Mouse (Mus musculus): ENCODE results near the gene Krtap5-3. TPM values are rescaled to one million over a fixed set of nuclear protein-coding genes. Genes with fewer than 3 reads are reported as not detected.
"Not testable (repeated sequence)": the region's sequence is repeated elsewhere in the genome, so short reads cannot be mapped to it uniquely, and the experiment has no call there.

Krtap5-3 gene
- polyA plus RNA-seq, 1 experiment = not detected

- H3K4me1 ChIP-seq (ENCODE audit: control insufficient read depth, insufficient read depth, low read length) = no peaks in the 10 kb centered on the region
- H3K27ac ChIP-seq (ENCODE audit: control insufficient read depth, insufficient read depth, low read depth, low read length) = no peak overlapping the region
- no peaks in the 10 kb centered on the region for H3K27me3 ChIP-seq (ENCODE audit: control insufficient read depth, insufficient read depth, low read length)
- TF ChIP-seq CTCF (IDR thresholded peaks at IDR 0.05; ENCODE audit: control insufficient read depth, insufficient read depth, insufficient replicate concordance, low read depth, low read length) (no peak), POLR2A (IDR thresholded peaks at IDR 0.05; ENCODE audit: control insufficient read depth, low read depth, low read length) (no peak)
- H3K36me3 ChIP-seq (ENCODE audit: control insufficient read depth, insufficient read depth, low read length) = no peaks in the 10 kb centered on the region
- H3K4me3 ChIP-seq (ENCODE audit: control insufficient read depth, low read depth, low read length) = no peak overlapping the region
Observed at GRCm38 (mm10) chr7:142224518-142224917, 23.4 kb downstream of the Krtap5-3 start.

GRCm38 (mm10) chr7:142229871-142230270 lies 28.7 kb downstream of the Krtap5-3 start, which contains the start of gene Krtap5-5:
Krtap5-5 (minus strand) TSS chr7:142229971.
- H3K4me1 ChIP-seq (ENCODE audit: control insufficient read depth, insufficient read depth, low read length); H3K27ac ChIP-seq (ENCODE audit: control insufficient read depth, insufficient read depth, low read depth, low read length); H3K36me3 ChIP-seq (ENCODE audit: control insufficient read depth, insufficient read depth, low read length): not testable (repeated sequence)

GRCm38 (mm10) chr7:142231540-142231939 lies 30.4 kb downstream of the Krtap5-3 start:
- TF ChIP-seq CTCF (IDR thresholded peaks at IDR 0.05; ENCODE audit: control insufficient read depth, insufficient read depth, insufficient replicate concordance, low read depth, low read length) (no peak), POLR2A (IDR thresholded peaks at IDR 0.05; ENCODE audit: control insufficient read depth, low read depth, low read length) (no peak)
- no peak overlapping the region for H3K27ac ChIP-seq (ENCODE audit: control insufficient read depth, insufficient read depth, low read depth, low read length)
- H3K4me1 ChIP-seq (ENCODE audit: control insufficient read depth, insufficient read depth, low read length) = no peaks in the 10 kb centered on the region

More at GRCm38 (mm10) chr7:142229871-142230270, 28.7 kb downstream of the Krtap5-3 start, which contains the start of gene Krtap5-5:
- not testable (repeated sequence) for H3K27me3 ChIP-seq (ENCODE audit: control insufficient read depth, insufficient read depth, low read length); H3K4me3 ChIP-seq (ENCODE audit: control insufficient read depth, low read depth, low read length)

GRCm38 (mm10) chr7:142240978-142241377 lies 39.8 kb downstream of the Krtap5-3 start, which contains the start of gene Gm40460:
Gm40460 (minus strand) TSS chr7:142241078.
- H3K27me3 ChIP-seq (ENCODE audit: control insufficient read depth, insufficient read depth, low read length) = no peaks in the 10 kb centered on the region
- H3K36me3 ChIP-seq (ENCODE audit: control insufficient read depth, insufficient read depth, low read length) = no peaks in the 10 kb centered on the region
- H3K4me1 ChIP-seq (ENCODE audit: control insufficient read depth, insufficient read depth, low read length) = no peaks in the 10 kb centered on the region
- H3K27ac ChIP-seq (ENCODE audit: control insufficient read depth, insufficient read depth, low read depth, low read length) = no peak within 1 kb of the TSS
- no peak within 1 kb of the TSS for H3K4me3 ChIP-seq (ENCODE audit: control insufficient read depth, low read depth, low read length)
- TF ChIP-seq CTCF (IDR thresholded peaks at IDR 0.05; ENCODE audit: control insufficient read depth, insufficient read depth, insufficient replicate concordance, low read depth, low read length) = no peak
- TF ChIP-seq POLR2A (IDR thresholded peaks at IDR 0.05; ENCODE audit: control insufficient read depth, low read depth, low read length) = no peak

More at GRCm38 (mm10) chr7:142231540-142231939, 30.4 kb downstream of the Krtap5-3 start:
- Histone ChIP-seq H3K4me3 (ENCODE audit: control insufficient read depth, low read depth, low read length) (no peak overlapping the region), H3K36me3 (ENCODE audit: control insufficient read depth, insufficient read depth, low read length) (no peaks in the 10 kb centered on the region), H3K27me3 (ENCODE audit: control insufficient read depth, insufficient read depth, low read length) (no peaks in the 10 kb centered on the region)

- Histone ChIP-seq H3K36me3 (ENCODE audit: control insufficient read depth, insufficient read depth, low read length) (no peaks in the 10 kb centered on the region), H3K4me3 (ENCODE audit: control insufficient read depth, low read depth, low read length) (no peak overlapping the region), H3K27me3 (ENCODE audit: control insufficient read depth, insufficient read depth, low read length) (no peaks in the 10 kb centered on the region), H3K27ac (ENCODE audit: control insufficient read depth, insufficient read depth, low read depth, low read length) (no peak overlapping the region), H3K4me1 (ENCODE audit: control insufficient read depth, insufficient read depth, low read length) (no peaks in the 10 kb centered on the region)
- TF ChIP-seq CTCF (IDR thresholded peaks at IDR 0.05; ENCODE audit: control insufficient read depth, insufficient read depth, insufficient replicate concordance, low read depth, low read length) = peak; percentile 8; the same call in 1 of the 2 replicates
- no peak for TF ChIP-seq POLR2A (IDR thresholded peaks at IDR 0.05; ENCODE audit: control insufficient read depth, low read depth, low read length)
Observed at GRCm38 (mm10) chr7:142249824-142250223, 48.7 kb downstream of the Krtap5-3 start.

Other genes with a start within 250 kb of the Krtap5-3 start
- gene Mob2, start 140.3 kb upstream of the Krtap5-3 start, polyA plus RNA-seq (2012; rRNA removed) = 19.4 and 21.3 TPM in 2 replicates
- gene Dusp8, start 105.5 kb upstream of the Krtap5-3 start, polyA plus RNA-seq (2012; rRNA removed) = 0.48 and 0.94 TPM in 2 replicates
- gene Gm45618, start 80.6 kb upstream of the Krtap5-3 start, polyA plus RNA-seq (2012; rRNA removed) = not detected in 2 replicates
- gene Gm39115, start 65.3 kb upstream of the Krtap5-3 start, polyA plus RNA-seq (2012; rRNA removed) = not detected in 2 replicates
- not detected in 2 replicates for gene Gm45337, start 56.8 kb upstream of the Krtap5-3 start, polyA plus RNA-seq (2012; rRNA removed)
- gene Gm29735, start 44.3 kb upstream of the Krtap5-3 start, polyA plus RNA-seq (2012; rRNA removed) = not detected in 2 replicates
- gene Gm4553, start 35.6 kb upstream of the Krtap5-3 start, polyA plus RNA-seq (2012; rRNA removed) = not detected in 2 replicates
- not detected in 2 replicates for gene Krtap5-2, start 25.4 kb upstream of the Krtap5-3 start, polyA plus RNA-seq (2012; rRNA removed)
- not detected in 2 replicates for gene Gm10153, start 11.0 kb upstream of the Krtap5-3 start, polyA plus RNA-seq (2012; rRNA removed)
- not detected in 2 replicates for gene Gm7579, start 10.5 kb downstream of the Krtap5-3 start, polyA plus RNA-seq (2012; rRNA removed)
- 0.08 and 0.17 TPM in 2 replicates for gene Krtap5-5, start 28.6 kb downstream of the Krtap5-3 start, polyA plus RNA-seq (2012; rRNA removed)
- not detected in 2 replicates for gene Gm40460, start 39.7 kb downstream of the Krtap5-3 start, polyA plus RNA-seq (2012; rRNA removed)
- not detected in 2 replicates for gene Gm2431, start 57.0 kb downstream of the Krtap5-3 start, polyA plus RNA-seq (2012; rRNA removed)
- gene Gm4559, start 73.0 kb downstream of the Krtap5-3 start, polyA plus RNA-seq (2012; rRNA removed) = not detected in 2 replicates
- not detected in 2 replicates for gene Krtap5-1, start 95.8 kb downstream of the Krtap5-3 start, polyA plus RNA-seq (2012; rRNA removed)
- not detected in 2 replicates for gene Krtap5-4, start 102.2 kb downstream of the Krtap5-3 start, polyA plus RNA-seq (2012; rRNA removed)
- gene Ifitm10, start 172.4 kb downstream of the Krtap5-3 start, polyA plus RNA-seq (2012; rRNA removed) = 0.20 TPM in 1 of 2 replicates, not detected in the other
- not detected in 2 replicates for gene Gm49369, start 181.3 kb downstream of the Krtap5-3 start, polyA plus RNA-seq (2012; rRNA removed)
- 75.7 and 78.7 TPM in 2 replicates for gene Ctsd, start 186.7 kb downstream of the Krtap5-3 start, polyA plus RNA-seq (2012; rRNA removed)
- gene Syt8, start 233.5 kb downstream of the Krtap5-3 start, polyA plus RNA-seq (2012; rRNA removed) = 0.28 and 1.2 TPM in 2 replicates
- 0.31 TPM in 1 of 2 replicates, not detected in the other for gene Tnni2, start 240.4 kb downstream of the Krtap5-3 start, polyA plus RNA-seq (2012; rRNA removed)